Mouse (Mus musculus) embryonic fibroblast, embryonic 13.5 days (primary cell): Measurements from ENCODE around the gene Ipcef1.

Experiments used
- CTCF ChIP-seq: IDR thresholded peaks from 2 replicates; pipeline ENCODE4 v1.5.1; 2011; ENCODE audit warnings: mild to moderate bottlenecking, control low read depth, low read length, moderate library complexity, borderline replicate concordance; ENCODE audit not compliant: insufficient read depth
- POLR2A ChIP-seq: IDR thresholded peaks from 2 replicates; pipeline ENCODE4 v1.6.1; 2011; ENCODE audit warnings: low read depth, mild to moderate bottlenecking, control low read depth, low read length, moderate library complexity

GRCm38 (mm10) chr10:7020551-7020950 lies 31.7 kb downstream of the Ipcef1 start:
- TF ChIP-seq POLR2A (no peak), CTCF (no peak)
